In the genomic region with DNA sequence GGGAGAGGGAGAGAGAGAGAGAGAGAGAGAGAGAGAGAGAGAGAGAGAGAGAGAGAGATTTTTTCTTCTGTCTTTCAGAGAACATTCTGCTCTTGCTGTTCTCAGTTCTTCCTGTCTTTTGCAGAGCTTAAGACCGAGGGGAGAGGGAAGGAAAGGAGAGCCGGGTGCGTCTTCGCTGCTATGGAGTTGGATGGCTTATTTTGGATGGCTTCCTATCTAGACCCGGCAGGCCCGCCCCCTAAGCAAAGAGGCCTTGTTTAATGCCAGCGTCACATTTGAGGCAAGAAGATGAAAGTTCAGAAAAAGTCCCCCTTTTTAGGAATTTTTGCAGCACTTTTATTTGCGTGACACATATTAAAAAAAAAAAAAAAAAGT, we compare ENCODE assay signal across 8 mouse cellular contexts. TPM values are rescaled to one million over a fixed set of nuclear protein-coding genes. Genes with fewer than 3 reads are reported as not detected.
DNase-seq lines count a peak whose midpoint lies in the region; ATAC-seq and TF ChIP-seq lines count a peak whose summit lies in the region.

No protein-coding gene starts in this region.

- whole genome bisulfite sequencing in forebrain, embryonic 15.5 days: 7% methylated on average over 8 of the region's 8 CpGs
- WGBS in kidney, postnatal 0 days: 15% methylated on average over 8 of the region's 8 CpGs

- peak overlapping the region; percentile 73 for H3K9ac ChIP-seq in forebrain, embryonic 15.5 days (replicated peaks)
- H3K9ac ChIP-seq in kidney, postnatal 0 days (ENCODE audit: low read depth, low read length): peak overlapping the region; percentile 62; the same call in 1 of the 2 replicates

- H3K9me3 ChIP-seq in forebrain, embryonic 15.5 days: no peaks in the 10 kb centered on the region
- H3K9me3 ChIP-seq in kidney, postnatal 0 days (replicated peaks; ENCODE audit: low read length): no peaks in the 10 kb centered on the region

- DNase-seq in right cerebral cortex, postnatal 10 days (ENCODE audit: low spot score in 2 of 2): peak; percentile 58 to 67
- no peak for DNase-seq in right cerebral cortex, postnatal 25 days
- DNase-seq in kidney, postnatal 0 days (ENCODE audit: low spot score): peak; percentile 61
- peak; percentile 55 for DNase-seq in lung, postnatal 36 days
- no peak for DNase-seq in T-cell, adult 2 months (ENCODE audit: low spot score)
- no peak for DNase-seq in cerebellum, adult 11-12 months
- DNase-seq in adrenal gland, adult 8-10 months: no peak

- peak overlapping the region; percentile 46 for H3K4me3 ChIP-seq in forebrain, embryonic 15.5 days
- H3K4me3 ChIP-seq in kidney, postnatal 0 days (replicated peaks; ENCODE audit: low read depth, low read length): peak overlapping the region; percentile 41

- peaks cover 39% of the 10 kb centered on the region for H3K4me1 ChIP-seq in forebrain, embryonic 15.5 days
- 0 out of 2 replicates have a peak, but pooled peaks cover 6% of the 10 kb centered on the region for H3K4me1 ChIP-seq in kidney, postnatal 0 days (replicated peaks; ENCODE audit: insufficient read depth, low read length)

- peak overlapping the region; percentile 89 for H3K27ac ChIP-seq in forebrain, embryonic 15.5 days (replicated peaks)
- H3K27ac ChIP-seq in kidney, postnatal 0 days: peak overlapping the region; percentile 5; the same call in 1 of the 2 replicates

- no peaks in the 10 kb centered on the region for H3K36me3 ChIP-seq in forebrain, embryonic 15.5 days
- no peaks in the 10 kb centered on the region for H3K36me3 ChIP-seq in kidney, postnatal 0 days (ENCODE audit: insufficient read depth, low read length)

- H3K4me2 ChIP-seq in forebrain, embryonic 15.5 days (replicated peaks): peak overlapping the region; percentile 58
- H3K4me2 ChIP-seq in kidney, postnatal 0 days (ENCODE audit: low read length): peak overlapping the region; percentile 71

- ATAC-seq in forebrain, embryonic 15.5 days (replicated peaks): no peak
- ATAC-seq in kidney, postnatal 0 days (replicated peaks; ENCODE audit: low FRiP score, low read depth): no peak

- no peak for TF ChIP-seq CTCF in kidney, postnatal 0 days (IDR thresholded peaks at IDR 0.05; ENCODE audit: low read depth)

- H3K27me3 ChIP-seq in forebrain, embryonic 15.5 days: no peaks in the 10 kb centered on the region
- H3K27me3 ChIP-seq in kidney, postnatal 0 days (ENCODE audit: insufficient read depth, low read length): no peaks in the 10 kb centered on the region

RNA-seq across cellular contexts. Expression of a gene that starts 30.0 kb away (rescaled TPM):
- 56.0 and 59.9 TPM in 2 replicates for polyA plus RNA-seq in forebrain, embryonic 15.5 days (2015; fragmentation: Nextera tagmentation; extraction: Ambion mirVana)
- 142 and 159 TPM in 2 replicates for polyA plus RNA-seq in kidney, postnatal 0 days (2015; fragmentation: Nextera tagmentation; extraction: Ambion mirVana)
- 10 to 100 TPM; 87.1 to 97.1 (median 92.0) TPM for total RNA-seq in adrenal gland, adult 8-10 months (2022)

Comparison
In these comparisons a context has a peak if more than half of its experiments do, and no peak if none do; other contexts are left out.
1. DNase-seq: peak in right cerebral cortex, postnatal 10 days (2 of 2), kidney, postnatal 0 days (single experiment) and lung, postnatal 36 days (single experiment); none in right cerebral cortex, postnatal 25 days (single experiment), T-cell, adult 2 months (single experiment), cerebellum, adult 11-12 months (single experiment) and adrenal gland, adult 8-10 months (single experiment).